Mouse (Mus musculus) stomach, embryonic 15.5 days (tissue): ENCODE results near the gene Etv2. TPM values are rescaled to one million over a fixed set of nuclear protein-coding genes. Genes with fewer than 3 reads are reported as not detected.

Source experiments
- microRNA-seq: library from miRNA; unstranded; fragments of <30 nt; microRNA quantifications from one replicate; pipeline ENCODE4, GENCODE M21; 2016
- polyA plus RNA-seq: library from polyadenylated mRNA; unstranded; fragments of >200 nt; fragmentation: Nextera tagmentation; extraction: Ambion mirVana; gene quantifications from 2 replicates; pipeline ENCODE4 v1.2.1, GENCODE M21; 2015

Gene Etv2
- polyA plus RNA-seq, 1 experiment from 2014 or later = not detected

Small RNA genes lying within 50 kb of the gene (microRNA-seq; reads per million reads assigned to microRNA genes)
- not detected for gene Mir3569

Other genes with a start within 250 kb of the Etv2 start
- 71.6 and 84.5 TPM in 2 replicates for gene Tyrobp, start 222.1 kb downstream of the Etv2 start, polyA plus RNA-seq
- 1.4 and 2.0 TPM in 2 replicates for gene Hcst, start 216.0 kb downstream of the Etv2 start, polyA plus RNA-seq
- gene Nfkbid, start 214.1 kb downstream of the Etv2 start, polyA plus RNA-seq = 2.5 and 2.6 TPM in 2 replicates
- 38.6 and 46.5 TPM in 2 replicates for gene Aplp1, start 190.3 kb downstream of the Etv2 start, polyA plus RNA-seq
- 4.7 and 6.0 TPM in 2 replicates for gene Kirrel2, start 178.2 kb downstream of the Etv2 start, polyA plus RNA-seq
- gene Nphs1, start 177.5 kb downstream of the Etv2 start, polyA plus RNA-seq = 3.7 and 5.7 TPM in 2 replicates
- 3.8 and 5.0 TPM in 2 replicates for gene Prodh2, start 142.2 kb downstream of the Etv2 start, polyA plus RNA-seq
- gene Arhgap33, start 100.8 kb downstream of the Etv2 start, polyA plus RNA-seq = 7.3 and 8.7 TPM in 2 replicates
- 49.6 and 51.0 TPM in 2 replicates for gene Hspb6, start 83.7 kb downstream of the Etv2 start, polyA plus RNA-seq
- 11.1 and 13.5 TPM in 2 replicates for gene Proser3, start 83.6 kb downstream of the Etv2 start, polyA plus RNA-seq
- gene Lin37, start 76.0 kb downstream of the Etv2 start, polyA plus RNA-seq = 55.0 and 66.3 TPM in 2 replicates
- 82.5 and 85.7 TPM in 2 replicates for gene U2af1l4, start 72.6 kb downstream of the Etv2 start, polyA plus RNA-seq
- 11.1 and 11.5 TPM in 2 replicates for gene Gm49396, start 72.5 kb downstream of the Etv2 start, polyA plus RNA-seq
- 135 and 138 TPM in 2 replicates for gene Psenen, start 72.2 kb downstream of the Etv2 start, polyA plus RNA-seq
- 2.2 and 3.5 TPM in 2 replicates for gene Igflr1, start 70.4 kb downstream of the Etv2 start, polyA plus RNA-seq
- 7.6 and 8.4 TPM in 2 replicates for gene Kmt2b, start 47.1 kb downstream of the Etv2 start, polyA plus RNA-seq
- gene Zbtb32, start 36.9 kb downstream of the Etv2 start, polyA plus RNA-seq = 0.81 and 0.90 TPM in 2 replicates
- 6.8 and 7.4 TPM in 2 replicates for gene Upk1a, start 23.0 kb downstream of the Etv2 start, polyA plus RNA-seq
- gene Cox6b1, start 9.7 kb downstream of the Etv2 start, polyA plus RNA-seq = 994 and 1,014 TPM in 2 replicates
- gene Rbm42, start 14.5 kb upstream of the Etv2 start, polyA plus RNA-seq = 110 and 111 TPM in 2 replicates
- 39.1 and 47.7 TPM in 2 replicates for gene Haus5, start 29.1 kb upstream of the Etv2 start, polyA plus RNA-seq
- not detected in 2 replicates for gene Pmis2, start 35.8 kb upstream of the Etv2 start, polyA plus RNA-seq
- gene 2200002J24Rik, start 63.1 kb upstream of the Etv2 start, polyA plus RNA-seq = 4.2 and 6.6 TPM in 2 replicates
- 4.9 and 9.2 TPM in 2 replicates for gene Atp4a, start 76.4 kb upstream of the Etv2 start, polyA plus RNA-seq
- 227 and 239 TPM in 2 replicates for gene Tmem147, start 93.7 kb upstream of the Etv2 start, polyA plus RNA-seq
- 0.50 and 0.73 TPM in 2 replicates for gene Gapdhs, start 107.8 kb upstream of the Etv2 start, polyA plus RNA-seq
- 8.4 and 17.9 TPM in 2 replicates for gene Sbsn, start 115.6 kb upstream of the Etv2 start, polyA plus RNA-seq
- gene Dmkn, start 127.9 kb upstream of the Etv2 start, polyA plus RNA-seq = 70.8 and 142 TPM in 2 replicates
- gene Krtdap, start 152.0 kb upstream of the Etv2 start, polyA plus RNA-seq = 96.1 and 227 TPM in 2 replicates
- 14.9 and 26.5 TPM in 2 replicates for gene Ffar2, start 187.9 kb upstream of the Etv2 start, polyA plus RNA-seq
- gene Ffar3, start 220.3 kb upstream of the Etv2 start, polyA plus RNA-seq = 0.31 and 0.41 TPM in 2 replicates
- 0.26 and 0.30 TPM in 2 replicates for gene Ffar1, start 225.7 kb upstream of the Etv2 start, polyA plus RNA-seq
- gene Cd22, start 244.5 kb upstream of the Etv2 start, polyA plus RNA-seq = 0.15 and 0.22 TPM in 2 replicates